Mouse (Mus musculus) common myeloid progenitor, adult 5-6 weeks (primary cell): ENCODE data around the gene Efna1. TPM values are rescaled to one million over a fixed set of nuclear protein-coding genes. Genes with fewer than 3 reads are reported as not detected.

ENCODE experiments used
- ATAC-seq: replicated peaks from 2 replicates; pipeline ENCODE4 v1.8.0; 2016; ENCODE audit warnings: low read depth, mild to moderate bottlenecking, moderate TSS enrichment, inconsistent platforms; ENCODE audit not compliant: poor library complexity, severe bottlenecking
- total RNA-seq: library from RNA; stranded (forward); fragments of 200-1000, 187-1606 nt; gene quantifications from 2 replicates; pipeline ENCODE4 v1.2.3, GENCODE M21; 2017

Gene Efna1
- total RNA-seq, 1 experiment from 2014 or later, result not detected

DNA sequence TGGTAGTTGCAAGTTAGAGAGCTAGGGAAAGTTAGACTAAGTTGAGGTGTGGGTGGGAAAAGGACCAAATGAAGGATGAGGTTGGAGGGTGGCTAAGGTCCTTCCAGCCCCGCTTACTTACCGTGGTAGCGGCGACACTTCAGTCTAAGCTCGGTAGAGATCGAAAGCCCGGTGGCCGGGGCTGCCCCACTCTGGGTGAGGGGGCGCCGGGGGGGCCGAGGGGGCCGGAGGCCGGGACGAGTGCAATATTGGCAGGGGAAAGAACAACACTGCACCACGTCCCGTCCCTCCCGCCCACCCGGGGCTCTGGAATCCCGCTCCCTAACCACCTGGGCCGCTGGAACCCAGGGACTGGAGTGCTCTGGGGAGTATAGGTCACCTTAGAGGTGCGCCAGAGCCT lies 54.0 kb downstream of the Efna1 start, which contains the start of gene Mtx1:
TSS of gene Mtx1 (minus strand) at position 189 of the 400 bp plus-strand sequence.
- no peak for ATAC-seq

DNA sequence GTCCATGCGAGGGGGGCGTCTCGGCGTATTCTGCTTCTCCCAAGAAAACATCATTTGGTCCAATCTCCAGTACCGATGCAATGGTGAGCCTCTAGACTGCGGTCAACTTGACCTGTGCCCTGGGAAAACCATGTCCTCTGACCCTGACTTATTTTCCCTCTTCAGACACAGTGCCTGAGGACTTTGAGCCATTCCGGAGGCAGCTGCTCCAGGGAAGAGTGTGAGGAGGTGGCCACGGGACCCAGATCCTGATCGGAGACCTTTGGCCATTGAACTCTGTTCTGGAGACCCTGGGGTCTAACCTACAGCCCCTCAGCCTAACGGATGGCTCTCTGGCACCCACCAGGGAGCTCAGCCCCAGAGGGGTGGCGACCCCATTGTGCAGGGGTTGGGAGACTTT lies 54.6 kb downstream of the Efna1 start:
- no peak for ATAC-seq

DNA sequence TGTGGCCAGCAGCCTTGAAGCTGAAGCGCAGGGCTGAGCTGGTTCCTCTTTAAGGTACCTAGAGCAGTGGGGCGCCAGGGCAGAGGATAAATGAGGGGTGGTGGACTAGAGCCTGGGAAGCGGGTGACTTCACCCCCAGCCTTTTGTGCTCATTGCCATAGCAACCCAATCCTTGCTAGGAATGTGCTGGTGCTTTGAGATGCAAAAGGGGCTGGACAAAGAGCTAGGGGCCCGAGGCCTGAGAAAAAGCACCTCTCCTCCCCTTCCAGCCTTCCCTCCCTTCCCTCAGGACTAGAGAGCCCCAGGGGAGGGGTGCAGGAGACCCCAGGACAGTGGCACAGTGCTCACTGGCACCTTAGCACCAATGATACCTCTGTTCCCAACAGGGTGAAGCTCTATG lies 55.0 kb downstream of the Efna1 start:
- ATAC-seq, result no peak

DNA sequence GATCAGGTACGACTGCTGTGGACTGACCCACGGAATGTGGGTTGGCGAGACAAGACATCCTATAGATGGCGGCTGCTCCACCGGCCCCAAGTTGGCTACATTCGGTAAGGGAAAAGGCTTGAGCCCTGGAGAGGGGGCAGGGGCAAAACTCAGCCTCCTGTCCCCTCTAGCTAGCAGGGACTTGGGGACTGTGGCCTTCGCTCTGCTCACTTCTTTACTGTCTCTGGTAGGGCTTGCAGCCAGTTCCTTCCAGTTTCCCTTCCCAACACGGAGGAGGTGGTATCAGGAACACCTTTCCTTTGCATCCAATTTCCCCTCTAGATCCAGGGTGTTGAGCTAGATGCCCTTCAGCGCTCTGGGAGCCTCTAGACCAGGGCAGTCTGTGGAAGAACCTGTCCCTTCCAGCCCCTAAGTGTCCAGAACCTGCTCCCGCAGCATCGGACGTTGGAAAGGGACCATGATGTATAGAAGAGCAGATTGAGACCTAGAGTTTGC lies 55.6 kb downstream of the Efna1 start:
- no peak for ATAC-seq

DNA sequence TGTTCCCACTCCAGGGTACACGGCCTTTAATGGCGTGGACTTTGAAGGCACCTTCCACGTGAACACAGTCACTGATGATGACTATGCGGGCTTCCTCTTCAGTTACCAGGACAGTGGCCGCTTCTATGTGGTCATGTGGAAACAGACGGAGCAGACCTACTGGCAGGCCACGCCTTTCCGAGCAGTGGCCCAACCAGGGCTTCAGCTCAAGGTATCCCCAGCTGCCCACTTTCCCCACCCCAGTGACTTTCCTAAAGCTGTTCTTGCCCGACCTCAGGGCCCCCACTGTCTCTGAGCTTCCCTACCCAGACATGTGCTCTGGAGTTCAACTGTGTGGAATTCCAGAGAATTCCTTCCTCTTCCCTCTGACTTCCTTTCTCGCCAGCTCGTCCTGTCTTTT lies 56.1 kb downstream of the Efna1 start:
- ATAC-seq, result no peak

Other genes with a start within 250 kb of the Efna1 start
- gene Rusc1, start 187.8 kb downstream of the Efna1 start, total RNA-seq, result 15.8 and 18.3 TPM in 2 replicates
- gene Gm43738, start 180.0 kb downstream of the Efna1 start, total RNA-seq, result not detected in 2 replicates
- 102 and 103 TPM in 2 replicates for gene Fdps, start 179.2 kb downstream of the Efna1 start, total RNA-seq
- gene Pklr, start 145.0 kb downstream of the Efna1 start, total RNA-seq, result 44.1 and 92.6 TPM in 2 replicates
- 0.37 and 0.53 TPM in 2 replicates for gene Hcn3, start 120.9 kb downstream of the Efna1 start, total RNA-seq
- 48.5 and 80.8 TPM in 2 replicates for gene Clk2, start 116.3 kb downstream of the Efna1 start, total RNA-seq
- 29.2 and 46.9 TPM in 2 replicates for gene Scamp3, start 103.7 kb downstream of the Efna1 start, total RNA-seq
- 4.5 and 8.6 TPM in 2 replicates for gene Fam189b, start 98.0 kb downstream of the Efna1 start, total RNA-seq
- gene Gba, start 78.2 kb downstream of the Efna1 start, total RNA-seq, result 37.8 and 41.5 TPM in 2 replicates
- 0.09 TPM in 1 of 2 replicates, not detected in the other for gene Thbs3, start 66.0 kb downstream of the Efna1 start, total RNA-seq
- gene Mtx1, start 54.1 kb downstream of the Efna1 start, total RNA-seq, result 81.9 and 104 TPM in 2 replicates
- 0.29 TPM in 1 of 2 replicates, not detected in the other for gene Muc1, start 52.1 kb downstream of the Efna1 start, total RNA-seq
- gene Krtcap2, start 35.2 kb downstream of the Efna1 start, total RNA-seq, result 142 and 159 TPM in 2 replicates
- 0.49 and 7.1 TPM in 2 replicates for gene Trim46, start 34.8 kb downstream of the Efna1 start, total RNA-seq
- gene Dpm3, start 21.8 kb downstream of the Efna1 start, total RNA-seq, result 63.6 and 66.6 TPM in 2 replicates
- 32.5 and 65.3 TPM in 2 replicates for gene Slc50a1, start 10.6 kb downstream of the Efna1 start, total RNA-seq
- gene Efna3, start 41.8 kb upstream of the Efna1 start, total RNA-seq, result not detected in 2 replicates
- gene Efna4, start 56.9 kb upstream of the Efna1 start, total RNA-seq, result 1.7 and 3.8 TPM in 2 replicates
- 34.0 and 35.2 TPM in 2 replicates for gene Adam15, start 68.9 kb upstream of the Efna1 start, total RNA-seq
- gene Dcst2, start 80.8 kb upstream of the Efna1 start, total RNA-seq, result not detected in 2 replicates
- gene Dcst1, start 84.1 kb upstream of the Efna1 start, total RNA-seq, result 0.09 TPM in 1 of 2 replicates, not detected in the other
- 5.0 and 5.3 TPM in 2 replicates for gene Zbtb7b, start 113.6 kb upstream of the Efna1 start, total RNA-seq
- 1.6 TPM in 1 of 2 replicates, not detected in the other for gene Lenep, start 121.7 kb upstream of the Efna1 start, total RNA-seq
- 7.1 and 12.0 TPM in 2 replicates for gene Flad1, start 130.7 kb upstream of the Efna1 start, total RNA-seq
- 151 and 194 TPM in 2 replicates for gene Cks1b, start 137.2 kb upstream of the Efna1 start, total RNA-seq
- gene Shc1, start 137.3 kb upstream of the Efna1 start, total RNA-seq, result 28.2 and 41.0 TPM in 2 replicates
- 13.5 and 13.9 TPM in 2 replicates for gene Pygo2, start 149.1 kb upstream of the Efna1 start, total RNA-seq
- gene Pbxip1, start 155.6 kb upstream of the Efna1 start, total RNA-seq, result 13.6 and 21.3 TPM in 2 replicates
- gene Pmvk, start 173.4 kb upstream of the Efna1 start, total RNA-seq, result 20.7 and 22.1 TPM in 2 replicates
- not detected in 2 replicates for gene Kcnn3, start 239.0 kb upstream of the Efna1 start, total RNA-seq